Mouse (Mus musculus): Measurements from ENCODE around the gene Phldb3. TPM values are rescaled to one million over a fixed set of nuclear protein-coding genes. Genes with fewer than 3 reads are reported as not detected.

Gene Phldb3
- total RNA-seq, 2 experiments from 2014 or later = 2.8 to 6.8 TPM

DNA sequence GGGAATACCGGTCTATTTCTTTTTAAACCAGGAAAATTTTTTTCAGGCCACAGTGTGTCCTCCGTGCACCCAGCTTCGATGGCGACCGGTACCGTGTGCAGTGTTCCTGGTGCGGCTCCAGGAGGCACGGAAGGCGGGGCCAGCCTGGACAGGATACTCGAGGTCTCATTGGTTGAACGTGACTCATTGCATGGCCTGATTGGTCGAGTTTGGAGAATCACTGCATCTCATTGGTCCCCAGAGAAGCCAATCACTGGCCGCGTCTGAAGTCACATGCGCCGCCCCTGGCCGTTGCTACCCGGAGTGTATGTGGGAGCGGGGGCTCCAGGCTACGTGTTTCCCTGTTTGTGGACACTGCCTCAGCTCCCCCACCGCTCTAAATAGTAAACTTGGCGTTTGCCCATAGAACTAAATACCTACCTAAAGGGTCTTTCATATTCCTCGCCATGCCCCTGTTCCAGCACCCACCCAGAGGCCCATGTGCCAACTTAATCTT, 61.4 kb downstream of the Phldb3 start:
- no peak for ATAC-seq (replicated peaks; ENCODE audit: low FRiP score, low TSS enrichment, poor library complexity, severe bottlenecking)

DNA sequence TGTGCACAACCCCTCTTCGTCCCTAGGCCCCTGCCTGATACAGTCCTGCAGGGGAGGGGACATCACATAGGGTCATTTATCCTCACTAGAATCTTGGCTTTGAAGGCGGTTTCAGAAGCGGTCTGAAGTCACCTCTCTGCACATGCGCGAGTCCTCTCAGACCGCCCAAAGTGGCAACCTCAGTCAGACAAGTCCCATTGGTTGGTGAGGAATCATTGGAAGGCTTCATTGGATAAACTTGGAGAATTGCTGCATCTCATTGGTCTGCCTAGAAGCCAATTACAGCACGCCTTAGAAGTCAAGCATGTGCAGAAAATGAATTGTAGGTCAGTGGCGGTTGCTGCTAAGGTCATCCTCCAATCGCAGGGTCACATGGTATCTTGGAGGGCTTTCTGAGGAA, 66.0 kb downstream of the Phldb3 start, which contains the start of gene Tex101:
Gene Tex101 (minus strand): TSS at position 101 of the 400 bp plus-strand sequence.
- ATAC-seq (replicated peaks; ENCODE audit: low FRiP score, low TSS enrichment, poor library complexity, severe bottlenecking) = no peak

Other genes with a start within 250 kb of the Phldb3 start
- 120 and 147 TPM in 2 replicates for gene Kcnn4, start 240.5 kb upstream of the Phldb3 start, total RNA-seq (2014; fragmentation: Nextera tagmentation)
- 121 and 155 TPM in 2 replicates for gene Kcnn4, start 240.5 kb upstream of the Phldb3 start, total RNA-seq (2017)
- gene Smg9, start 211.1 kb upstream of the Phldb3 start, total RNA-seq (2014; fragmentation: Nextera tagmentation) = 32.7 and 41.2 TPM in 2 replicates
- 11.2 and 26.3 TPM in 2 replicates for gene Smg9, start 211.1 kb upstream of the Phldb3 start, total RNA-seq (2017)
- gene Irgc1, start 158.5 kb upstream of the Phldb3 start, total RNA-seq (2014; fragmentation: Nextera tagmentation) = not detected in 2 replicates
- gene Irgc1, start 158.5 kb upstream of the Phldb3 start, total RNA-seq (2017) = not detected in 2 replicates
- 2.3 and 5.4 TPM in 2 replicates for gene Plaur, start 148.3 kb upstream of the Phldb3 start, total RNA-seq (2014; fragmentation: Nextera tagmentation)
- 2.2 and 2.5 TPM in 2 replicates for gene Plaur, start 148.3 kb upstream of the Phldb3 start, total RNA-seq (2017)
- gene Cadm4, start 128.7 kb upstream of the Phldb3 start, total RNA-seq (2014; fragmentation: Nextera tagmentation) = 0.27 TPM in 1 of 2 replicates, not detected in the other
- not detected in 2 replicates for gene Cadm4, start 128.7 kb upstream of the Phldb3 start, total RNA-seq (2017)
- 3.5 and 4.0 TPM in 2 replicates for gene Zfp428, start 103.8 kb upstream of the Phldb3 start, total RNA-seq (2014; fragmentation: Nextera tagmentation)
- gene Zfp428, start 103.8 kb upstream of the Phldb3 start, total RNA-seq (2017) = 3.1 and 9.7 TPM in 2 replicates
- gene AC161166.1, start 98.3 kb upstream of the Phldb3 start, total RNA-seq (2014; fragmentation: Nextera tagmentation) = not detected in 2 replicates
- gene AC161166.1, start 98.3 kb upstream of the Phldb3 start, total RNA-seq (2017) = not detected in 2 replicates
- gene Irgq, start 80.1 kb upstream of the Phldb3 start, total RNA-seq (2014; fragmentation: Nextera tagmentation) = 4.7 and 6.3 TPM in 2 replicates
- 3.0 and 5.2 TPM in 2 replicates for gene Irgq, start 80.1 kb upstream of the Phldb3 start, total RNA-seq (2017)
- gene Pinlyp, start 64.6 kb upstream of the Phldb3 start, total RNA-seq (2014; fragmentation: Nextera tagmentation) = not detected in 2 replicates
- gene Pinlyp, start 64.6 kb upstream of the Phldb3 start, total RNA-seq (2017) = not detected in 2 replicates
- gene Xrcc1, start 64.5 kb upstream of the Phldb3 start, total RNA-seq (2014; fragmentation: Nextera tagmentation) = 89.0 and 93.7 TPM in 2 replicates
- gene Xrcc1, start 64.5 kb upstream of the Phldb3 start, total RNA-seq (2017) = 20.7 and 36.6 TPM in 2 replicates
- 12.4 and 19.8 TPM in 2 replicates for gene Ethe1, start 23.2 kb upstream of the Phldb3 start, total RNA-seq (2014; fragmentation: Nextera tagmentation)
- 8.3 and 11.4 TPM in 2 replicates for gene Ethe1, start 23.2 kb upstream of the Phldb3 start, total RNA-seq (2017)
- 0.37 TPM in 1 of 2 replicates, not detected in the other for gene Zfp575, start 23.1 kb upstream of the Phldb3 start, total RNA-seq (2014; fragmentation: Nextera tagmentation)
- gene Zfp575, start 23.1 kb upstream of the Phldb3 start, total RNA-seq (2017) = not detected in 2 replicates
- not detected in 2 replicates for gene Lypd3, start 25.8 kb downstream of the Phldb3 start, total RNA-seq (2014; fragmentation: Nextera tagmentation)
- gene Lypd3, start 25.8 kb downstream of the Phldb3 start, total RNA-seq (2017) = not detected in 2 replicates
- gene Tex101, start 65.9 kb downstream of the Phldb3 start, total RNA-seq (2014; fragmentation: Nextera tagmentation) = not detected in 2 replicates
- not detected in 2 replicates for gene Tex101, start 65.9 kb downstream of the Phldb3 start, total RNA-seq (2017)
- not detected in 2 replicates for gene BC049730, start 98.5 kb downstream of the Phldb3 start, total RNA-seq (2014; fragmentation: Nextera tagmentation)
- not detected in 2 replicates for gene BC049730, start 98.5 kb downstream of the Phldb3 start, total RNA-seq (2017)
- gene Gm4763, start 116.1 kb downstream of the Phldb3 start, total RNA-seq (2014; fragmentation: Nextera tagmentation) = not detected in 2 replicates
- gene Gm4763, start 116.1 kb downstream of the Phldb3 start, total RNA-seq (2017) = not detected in 2 replicates
- 3.2 TPM in 1 of 2 replicates, not detected in the other for gene Cd177, start 149.5 kb downstream of the Phldb3 start, total RNA-seq (2014; fragmentation: Nextera tagmentation)
- 1.8 and 2.6 TPM in 2 replicates for gene Cd177, start 149.5 kb downstream of the Phldb3 start, total RNA-seq (2017)
- not detected in 2 replicates for gene Ceacam10, start 166.4 kb downstream of the Phldb3 start, total RNA-seq (2014; fragmentation: Nextera tagmentation)
- gene Ceacam10, start 166.4 kb downstream of the Phldb3 start, total RNA-seq (2017) = 6.4 TPM in 1 of 2 replicates, not detected in the other